Mouse (Mus musculus) lung, postnatal 25 days (tissue): ENCODE data around the gene Magi1.

Source experiments
- DNase-seq: peaks from one replicate; pipeline ENCODE4 v3.0.0; 2022; ENCODE audit warnings: low spot score

Magi1 gene

GRCm38 (mm10) chr6:93822221-93822897, 461.4 kb downstream of the Magi1 start:
- DNase-seq: no peak

GRCm38 (mm10) chr6:93821512-93821911, 462.2 kb downstream of the Magi1 start:
- DNase-seq: no peak

GRCm38 (mm10) chr6:93819888-93820287, 463.8 kb downstream of the Magi1 start:
- no peak for DNase-seq

GRCm38 (mm10) chr6:93819282-93819681, 464.4 kb downstream of the Magi1 start:
- no peak for DNase-seq

- no peak for DNase-seq
These were observed 465.2 kb downstream of the Magi1 start for GRCm38 (mm10) chr6:93818494-93818893.

- DNase-seq: no peak
These were observed 478.2 kb downstream of the Magi1 start for GRCm38 (mm10) chr6:93805407-93805936.

GRCm38 (mm10) chr6:93802390-93802789, 481.3 kb downstream of the Magi1 start:
- DNase-seq: peak; percentile 45

GRCm38 (mm10) chr6:93800465-93800864, 483.3 kb downstream of the Magi1 start:
- DNase-seq: no peak

- no peak for DNase-seq
These were observed 491.2 kb downstream of the Magi1 start for GRCm38 (mm10) chr6:93792309-93793215.

GRCm38 (mm10) chr6:93789721-93790120, 494.0 kb downstream of the Magi1 start:
- no peak for DNase-seq

- no peak for DNase-seq
These were observed 496.7 kb downstream of the Magi1 start for GRCm38 (mm10) chr6:93787042-93787441.

- no peak for DNase-seq
These were observed 497.5 kb downstream of the Magi1 start for GRCm38 (mm10) chr6:93786220-93786619.

GRCm38 (mm10) chr6:93771081-93771480, 512.6 kb downstream of the Magi1 start:
- DNase-seq: no peak

GRCm38 (mm10) chr6:93770283-93771025, 513.3 kb downstream of the Magi1 start:
- DNase-seq: no peak

- DNase-seq: no peak
These were observed 525.6 kb downstream of the Magi1 start for GRCm38 (mm10) chr6:93758114-93758513.

- DNase-seq: peak; percentile 76
These were observed 526.2 kb downstream of the Magi1 start for GRCm38 (mm10) chr6:93757353-93758087.

GRCm38 (mm10) chr6:93743145-93743544, 540.6 kb downstream of the Magi1 start:
- DNase-seq: no peak

GRCm38 (mm10) chr6:93739786-93740185, 543.9 kb downstream of the Magi1 start:
- DNase-seq: no peak

GRCm38 (mm10) chr6:93737083-93737482, 546.6 kb downstream of the Magi1 start:
- DNase-seq: no peak

GRCm38 (mm10) chr6:93736071-93736470, 547.6 kb downstream of the Magi1 start:
- DNase-seq: no peak

- DNase-seq: no peak
These were observed 549.9 kb downstream of the Magi1 start for GRCm38 (mm10) chr6:93733800-93734199.

- DNase-seq: no peak
These were observed 554.0 kb downstream of the Magi1 start for GRCm38 (mm10) chr6:93729702-93730101.
